Mouse (Mus musculus): ENCODE measurements around the gene Spg20.

Gene Spg20

DNA sequence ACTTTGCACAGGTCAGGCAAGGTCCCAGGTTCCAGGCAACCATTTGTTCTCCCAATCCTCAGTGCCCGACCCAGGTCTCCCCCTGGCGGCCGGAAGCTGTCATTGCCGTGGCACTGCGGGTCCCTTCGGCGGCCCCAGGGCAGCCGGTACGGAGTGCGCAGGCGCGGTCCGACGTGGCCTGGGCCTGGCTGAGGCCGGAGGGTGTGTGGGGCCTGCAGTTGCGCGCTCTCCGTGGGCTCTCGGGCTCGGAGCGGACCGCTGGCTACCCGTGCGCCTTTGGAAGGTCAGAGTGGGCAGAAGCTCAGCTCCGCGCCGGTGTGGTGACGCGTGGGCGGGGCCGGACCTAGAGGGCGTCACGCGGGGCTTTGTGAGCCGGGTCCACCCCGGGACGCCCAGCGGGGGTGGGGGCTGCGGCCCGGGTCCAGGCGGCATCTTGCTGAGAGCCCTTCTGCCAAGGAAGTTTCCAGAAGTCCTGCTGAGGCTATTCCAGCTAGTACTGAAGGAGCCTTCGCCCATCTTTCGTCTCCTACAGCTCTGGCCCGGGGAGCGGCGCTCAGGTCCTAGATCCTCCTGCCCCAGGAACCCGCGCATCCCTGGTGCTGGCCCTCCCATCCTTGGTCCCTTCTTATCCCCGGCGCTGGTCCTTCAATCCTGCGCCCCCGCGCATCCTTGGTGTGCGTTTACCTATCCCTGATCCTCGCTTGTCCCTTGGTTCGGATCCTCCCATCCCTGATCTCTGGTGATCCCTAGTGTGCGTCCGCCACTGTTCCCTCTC is at the start of gene Spg20:
Gene Spg20 (plus strand): TSS at position 174 of the 775 bp plus-strand sequence.
- DNase-seq: peak; percentile 97 to 100

DNA sequence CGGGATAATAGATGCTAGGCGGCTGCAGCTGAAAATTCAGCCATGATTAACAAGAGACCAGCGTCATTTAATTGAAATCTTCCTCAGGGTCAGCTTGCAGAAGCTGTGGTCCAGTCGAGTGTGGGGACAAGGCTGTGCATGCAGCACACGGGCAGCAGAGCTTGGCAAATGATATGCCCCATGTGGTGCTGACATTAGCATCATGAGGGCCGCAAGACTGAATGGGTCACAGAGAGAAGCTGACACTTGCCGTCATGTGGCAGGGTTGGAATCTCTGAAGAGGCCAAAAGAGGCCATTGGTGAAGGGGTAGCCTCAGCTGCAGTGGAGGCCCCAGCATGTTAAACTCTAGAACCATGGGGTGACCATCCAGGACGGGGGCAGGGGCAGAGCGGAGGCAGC is 49.3 kb upstream of the Spg20 start:
- DNase-seq: no peak

DNA sequence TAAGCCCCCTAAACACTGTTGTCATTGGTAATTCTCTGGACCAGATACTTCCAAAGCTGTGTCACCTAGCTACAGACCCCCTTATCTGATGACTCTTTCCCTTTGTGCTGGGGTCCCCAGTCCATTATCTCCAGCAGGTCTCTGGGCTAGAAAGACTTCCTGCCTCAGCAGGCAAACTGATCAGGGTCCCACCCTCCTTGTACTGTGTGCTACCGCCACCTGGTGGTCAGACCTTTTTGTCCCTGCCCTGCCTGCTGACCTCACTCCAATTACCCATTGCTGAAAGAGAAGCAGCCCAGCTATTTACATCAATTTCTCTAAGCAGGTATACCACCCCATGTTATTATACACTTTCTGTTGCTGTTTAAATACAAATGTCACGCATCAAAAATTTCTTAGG is 47.5 kb upstream of the Spg20 start:
- DNase-seq: peak; percentile 41 to 60

DNA sequence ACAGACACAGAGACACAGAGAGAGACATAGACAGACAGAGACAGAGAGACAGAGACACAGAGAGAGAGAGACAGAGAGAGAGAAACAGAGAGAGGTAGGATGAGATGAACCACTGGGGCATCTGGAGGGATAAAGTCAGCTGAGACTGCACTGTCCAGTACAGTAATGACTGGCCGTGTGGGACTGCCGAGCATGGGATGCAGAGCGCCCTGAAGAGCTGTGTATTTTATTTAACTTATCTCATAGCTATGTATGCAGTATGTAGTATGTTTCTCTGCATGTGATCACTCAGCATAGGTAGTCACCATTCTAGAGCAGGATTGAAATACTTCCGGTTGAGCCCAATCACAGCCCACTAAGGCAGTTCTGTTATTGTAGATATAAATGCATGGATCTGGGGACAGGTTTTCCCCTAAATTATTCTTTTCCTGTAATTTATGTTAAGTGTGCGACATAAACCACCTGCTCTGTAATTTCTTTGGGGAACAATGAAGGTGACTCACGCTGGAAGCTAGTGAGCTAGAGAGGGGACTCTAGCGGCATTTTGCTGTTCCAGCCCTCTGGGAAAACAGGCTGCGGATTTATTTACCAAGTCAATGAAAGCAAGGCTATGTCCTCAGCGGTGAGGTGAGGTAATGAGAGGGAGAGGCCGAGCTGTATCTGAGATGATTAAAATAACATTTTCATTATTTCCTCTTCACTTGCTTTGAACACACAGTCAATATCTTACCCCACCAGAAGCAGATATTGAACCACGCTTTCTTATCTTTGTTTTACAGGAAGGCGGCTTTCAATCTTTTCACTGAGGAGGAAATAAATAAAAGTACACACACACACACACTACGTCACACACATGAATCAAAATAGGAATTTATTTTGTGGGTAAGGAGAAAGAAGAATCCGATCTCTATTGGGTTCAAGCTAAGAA is 45.9 kb upstream of the Spg20 start:
- no peak for DNase-seq

DNA sequence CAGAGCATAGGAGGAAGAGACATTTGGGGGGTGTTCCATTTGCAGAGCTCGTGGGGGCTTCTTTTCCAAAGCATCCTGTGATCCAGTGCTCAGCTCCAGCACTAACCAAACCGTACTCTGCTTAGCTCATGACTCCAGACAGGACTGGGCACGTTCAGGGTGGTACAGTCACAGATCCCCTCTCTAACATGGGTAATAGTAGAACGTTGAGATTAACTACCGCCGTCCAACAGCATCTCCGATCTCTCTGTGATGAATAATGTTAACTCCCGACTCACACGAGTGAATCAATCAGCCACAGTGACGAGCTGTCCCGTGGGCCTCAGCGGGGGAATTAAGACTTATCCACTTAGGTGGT is 45.3 kb upstream of the Spg20 start:
- no peak for DNase-seq

DNA sequence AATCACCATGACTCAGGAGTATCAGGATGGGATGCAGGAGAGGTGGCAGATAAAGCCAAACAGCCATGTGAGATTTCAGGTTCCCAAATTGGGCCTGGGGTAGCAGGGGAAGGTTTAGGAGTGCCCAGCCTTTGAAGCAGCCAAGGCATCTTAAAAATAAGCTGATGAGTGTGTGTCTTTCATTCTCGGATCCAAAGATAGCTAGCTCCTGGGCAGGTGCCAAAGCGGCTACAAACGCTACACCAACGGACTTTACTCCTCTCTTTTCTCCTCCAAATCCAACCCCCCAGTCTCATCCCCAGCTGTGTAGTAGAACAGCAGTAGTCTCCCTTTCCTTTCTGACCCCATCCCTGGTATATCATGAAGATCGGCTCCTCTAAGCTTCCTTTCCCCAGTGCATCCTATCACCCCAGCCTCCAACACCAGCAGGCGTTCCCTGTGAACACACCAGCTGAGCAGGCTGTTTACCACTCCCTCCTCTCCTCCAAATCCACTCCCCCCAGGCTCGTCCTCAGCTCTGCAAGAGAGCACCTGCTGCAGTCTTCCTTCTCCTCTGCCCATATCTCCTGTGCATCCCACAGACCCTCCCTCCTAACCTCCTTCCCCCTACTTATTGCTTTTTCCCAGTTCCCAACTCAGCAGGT is 44.0 kb upstream of the Spg20 start:
- DNase-seq: no peak

DNA sequence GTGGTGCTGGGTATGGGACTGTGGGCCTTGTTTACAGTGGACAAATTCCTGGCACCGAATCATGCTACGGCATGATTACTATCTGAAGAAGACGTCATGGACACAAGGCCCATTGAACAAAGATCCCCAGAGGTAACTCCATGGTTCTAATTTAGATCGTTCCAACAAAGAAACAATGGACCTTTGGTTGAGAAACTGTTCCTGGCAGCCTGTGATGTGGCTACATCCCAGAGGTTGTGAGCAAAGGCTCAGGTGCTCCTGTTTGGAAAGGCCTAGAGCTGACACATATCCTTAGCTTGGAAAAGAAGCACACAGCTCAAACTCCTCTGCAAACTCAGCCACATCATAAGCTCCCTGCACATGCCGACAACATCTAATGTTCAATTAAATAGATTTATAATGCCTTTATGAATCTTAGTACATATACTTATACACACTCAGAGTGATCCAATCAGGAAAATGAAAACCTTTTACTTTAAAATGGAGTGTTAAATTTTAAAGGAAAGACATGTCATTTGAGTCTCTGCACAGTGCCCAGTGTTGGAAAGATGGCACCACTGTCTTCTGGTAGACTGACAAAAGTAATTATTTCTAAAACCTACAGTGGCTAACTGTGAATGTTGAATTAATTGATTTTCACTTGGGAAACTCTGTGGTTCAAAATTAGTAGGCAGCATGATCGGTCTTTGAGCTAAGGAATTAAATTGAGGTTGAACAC is 37.2 kb upstream of the Spg20 start:
- DNase-seq: no peak

DNA sequence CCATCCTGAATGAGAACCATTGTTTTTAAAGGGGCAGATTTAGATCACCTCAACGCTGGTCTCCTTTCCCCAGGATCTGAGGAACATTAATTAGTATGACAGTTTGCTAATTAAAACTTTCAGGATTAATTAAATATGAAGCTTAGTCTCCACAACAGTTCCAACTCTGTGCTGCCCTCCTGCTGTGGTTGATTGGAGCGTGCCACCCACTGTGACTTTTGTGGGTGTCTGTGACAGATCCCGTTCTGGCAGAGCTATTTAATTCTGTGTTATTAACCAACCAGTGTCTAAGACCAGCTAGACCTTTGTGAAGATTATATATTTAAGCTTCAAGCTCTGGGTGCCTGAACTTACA is 36.6 kb upstream of the Spg20 start:
- DNase-seq: no peak

DNA sequence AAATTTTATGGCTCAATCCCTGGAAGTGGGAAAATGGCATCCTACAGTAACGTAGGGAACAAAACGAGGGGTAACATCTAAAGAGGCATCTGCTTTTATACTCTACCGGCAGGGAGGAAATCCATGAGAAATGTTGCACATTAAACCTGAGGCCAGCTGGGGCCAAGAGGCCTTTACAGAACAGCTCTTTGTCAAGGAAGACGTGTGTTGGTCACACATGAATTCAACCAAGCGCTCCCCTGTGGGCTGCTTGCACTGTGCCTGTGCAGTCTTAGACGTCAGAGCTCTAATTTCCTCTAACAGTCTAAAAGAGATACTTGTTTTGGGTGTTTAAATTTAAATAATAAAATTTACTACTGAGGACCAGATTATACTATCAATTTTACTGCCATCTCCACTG is 33.7 kb upstream of the Spg20 start:
- no peak for DNase-seq

DNA sequence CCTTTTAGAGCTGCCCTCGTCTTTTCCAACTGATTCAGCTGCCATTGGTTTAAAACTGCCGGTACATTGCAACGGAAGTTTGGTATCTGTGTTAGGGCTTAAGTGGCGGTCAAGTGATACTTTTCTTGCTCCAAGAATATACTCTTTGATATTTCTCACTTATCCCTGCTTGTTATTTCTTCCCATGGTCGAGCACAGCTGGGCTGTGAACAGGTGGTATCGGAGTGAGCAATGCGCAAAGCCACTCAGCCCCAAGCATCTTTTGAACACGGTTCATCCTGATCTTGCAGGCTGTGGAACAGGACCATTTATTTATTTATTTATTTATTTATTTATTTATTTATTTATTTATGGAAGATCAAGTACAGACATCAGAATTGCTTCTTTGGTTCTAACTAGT is 32.3 kb upstream of the Spg20 start:
- DNase-seq: no peak

DNA sequence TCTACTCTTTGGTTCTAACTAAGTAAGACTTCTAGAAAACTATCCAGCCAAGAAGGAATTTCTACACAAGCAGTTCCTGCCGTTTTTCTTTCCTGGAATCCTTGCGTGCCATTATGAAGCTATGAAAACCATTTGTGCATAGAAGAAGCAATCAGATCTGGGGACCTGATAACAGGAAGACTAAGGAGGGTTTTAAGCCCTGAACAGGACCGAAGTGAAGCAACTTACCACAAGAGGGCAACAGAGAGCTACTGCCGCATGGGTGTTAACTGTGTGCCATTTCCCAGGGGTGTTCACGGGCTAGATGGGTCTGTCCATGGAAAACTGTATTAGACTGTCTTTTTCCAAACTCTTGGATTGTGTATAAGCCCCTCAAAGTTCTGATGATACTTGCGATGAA is 31.9 kb upstream of the Spg20 start:
- peak; percentile 74 to 75 for DNase-seq

DNA sequence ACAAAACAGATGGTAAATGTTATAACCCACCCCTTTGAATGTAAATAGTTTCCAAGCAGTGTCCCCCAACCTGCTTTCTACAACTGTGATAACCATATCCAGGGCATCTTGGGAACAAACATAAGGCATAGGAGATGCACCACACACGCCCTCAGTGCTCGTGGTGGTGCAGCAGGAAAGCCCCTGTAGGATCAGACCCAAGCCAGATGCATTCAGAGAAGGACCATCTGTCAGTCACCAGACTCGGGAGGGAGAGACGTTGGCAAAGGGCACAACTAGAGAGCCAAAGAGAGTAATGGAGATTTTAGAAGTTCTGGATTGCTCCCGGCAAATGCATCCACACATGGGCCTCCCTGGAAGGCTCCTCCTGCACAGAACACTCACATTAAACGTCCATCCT is 27.1 kb upstream of the Spg20 start:
- no peak for DNase-seq

DNA sequence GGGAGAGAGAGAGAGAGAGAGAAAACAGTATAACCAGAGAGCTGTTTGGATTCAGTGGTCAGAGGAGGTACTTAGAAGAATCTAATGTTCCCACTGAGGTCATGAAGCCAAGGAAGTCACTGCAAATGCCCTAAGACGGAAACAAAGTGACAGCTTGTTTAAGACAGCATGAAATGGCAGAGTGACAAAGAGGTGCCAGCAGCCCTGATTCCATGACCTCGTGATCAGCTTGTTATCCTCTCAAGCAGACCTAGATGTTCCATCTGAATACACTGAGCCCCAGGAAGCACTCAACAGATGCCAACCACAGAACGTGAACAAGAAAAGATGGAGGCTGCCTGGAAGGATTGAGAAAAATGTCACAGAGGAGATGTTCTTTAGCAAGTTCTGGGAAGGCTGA is 26.2 kb upstream of the Spg20 start:
- DNase-seq: peak; percentile 27 to 34

DNA sequence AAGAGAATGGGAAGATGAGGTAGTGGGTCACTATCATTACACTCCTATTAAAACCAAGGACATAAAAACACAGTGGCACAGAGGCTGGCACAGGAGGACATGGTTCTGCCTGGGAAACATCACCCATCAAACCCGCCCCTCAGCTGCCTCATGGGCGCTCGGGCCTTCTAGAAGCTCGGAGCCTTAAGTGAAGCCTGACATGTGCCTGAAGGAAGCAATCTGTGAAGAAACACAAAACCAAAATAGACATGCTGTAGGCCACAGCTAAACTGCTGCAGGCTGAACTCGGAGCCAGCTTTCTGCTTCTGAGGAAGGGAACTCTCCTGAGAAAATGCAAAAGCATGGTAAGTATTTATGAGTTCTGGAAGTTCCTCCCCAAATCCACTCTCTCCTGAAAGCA is 25.0 kb upstream of the Spg20 start:
- no peak for DNase-seq

DNA sequence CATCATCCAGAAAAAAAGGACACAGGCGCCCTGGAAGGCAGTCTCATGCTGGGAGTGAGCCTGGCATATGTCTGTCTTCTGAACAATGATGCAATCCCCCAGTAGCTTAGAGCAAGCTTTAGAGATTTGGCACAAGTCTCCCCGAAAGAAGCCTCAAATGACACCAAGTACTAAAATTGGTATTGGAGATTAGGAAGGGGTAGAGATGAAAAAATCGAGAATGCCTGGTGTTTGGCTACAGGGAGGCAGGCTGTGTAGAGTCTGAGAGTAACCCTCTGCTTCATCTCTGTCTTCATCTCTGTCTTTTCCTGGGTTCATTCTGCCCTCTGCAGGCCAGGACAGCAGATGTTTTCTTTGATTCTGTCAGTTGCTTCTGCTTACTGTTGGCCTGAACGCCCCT is 24.5 kb upstream of the Spg20 start:
- DNase-seq: no peak

DNA sequence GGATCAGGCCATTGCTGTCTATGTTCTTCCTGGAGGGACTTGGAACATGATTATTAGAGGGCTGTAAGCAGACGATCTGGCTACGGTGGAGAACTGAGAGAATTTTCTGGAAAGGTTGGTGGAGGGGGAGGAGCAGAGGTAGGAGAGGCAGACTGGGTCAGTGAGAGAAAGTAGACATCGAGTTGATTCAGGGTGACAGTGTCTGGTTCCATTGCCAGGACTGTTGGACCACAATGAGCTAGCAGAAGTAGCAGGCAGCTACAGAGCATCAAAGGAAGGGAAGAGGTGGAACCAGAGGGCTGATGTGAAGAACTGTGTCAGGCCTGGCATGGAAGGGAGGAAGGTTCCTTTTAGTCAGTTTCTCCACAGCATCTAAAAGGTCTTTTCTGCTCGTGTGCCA is 23.5 kb upstream of the Spg20 start:
- DNase-seq: no peak

DNA sequence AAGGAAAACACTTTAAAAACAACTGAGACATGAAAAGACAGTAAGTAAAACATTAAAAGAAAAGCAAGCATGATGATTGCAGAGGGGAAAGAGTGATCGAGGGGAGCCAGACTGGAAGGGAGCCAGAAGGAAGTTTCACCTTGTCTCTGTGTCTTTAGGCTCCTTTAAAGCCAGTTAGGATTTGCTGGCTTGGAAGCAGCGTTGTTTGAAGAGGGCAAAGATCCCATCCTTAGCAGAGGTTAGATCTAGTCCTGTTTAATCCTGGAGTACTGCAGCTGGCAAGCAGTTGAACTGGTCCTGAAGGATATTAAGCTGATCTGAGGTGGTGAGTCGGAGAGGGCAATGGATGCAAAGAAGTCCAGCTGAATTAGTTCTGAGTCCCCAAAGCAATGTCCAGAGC is 23.1 kb upstream of the Spg20 start:
- DNase-seq: no peak

DNA sequence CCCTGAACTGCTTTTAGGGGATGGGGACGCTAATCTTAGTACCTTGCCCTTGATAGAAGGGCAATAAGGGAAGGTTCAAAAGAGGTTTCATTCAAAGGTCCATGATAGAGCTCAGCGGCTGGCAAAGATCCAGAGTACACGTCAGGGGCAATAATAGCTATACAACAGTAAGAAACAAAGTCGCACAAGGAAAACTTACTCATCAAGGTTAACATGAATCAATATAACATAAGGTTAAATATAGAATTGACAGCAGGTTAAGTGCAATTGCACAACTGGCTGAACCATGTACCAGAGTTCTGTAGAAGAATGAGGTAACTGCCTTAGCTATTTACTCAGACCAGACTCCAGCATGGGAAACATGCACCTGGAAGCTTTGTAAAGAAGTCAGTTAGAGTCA is 22.6 kb upstream of the Spg20 start:
- no peak for DNase-seq

DNA sequence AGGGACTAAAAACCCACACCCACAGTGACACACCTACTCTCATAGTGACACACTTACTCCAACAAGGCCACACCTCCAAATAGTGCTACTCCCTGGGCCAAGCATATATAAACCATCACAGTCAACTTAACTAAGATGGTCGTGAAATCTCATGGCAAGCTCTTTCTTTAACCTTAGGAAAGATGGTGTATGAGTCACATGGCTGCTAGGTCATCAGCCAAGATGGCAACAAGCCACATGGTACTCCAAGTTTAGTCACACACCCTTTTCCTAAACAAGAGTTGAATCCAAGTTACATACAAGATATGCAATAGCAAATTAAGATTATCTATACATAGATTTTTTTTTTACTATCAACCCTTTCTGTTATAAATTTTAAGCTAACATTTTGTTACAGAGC is 18.7 kb upstream of the Spg20 start:
- no peak for DNase-seq

DNA sequence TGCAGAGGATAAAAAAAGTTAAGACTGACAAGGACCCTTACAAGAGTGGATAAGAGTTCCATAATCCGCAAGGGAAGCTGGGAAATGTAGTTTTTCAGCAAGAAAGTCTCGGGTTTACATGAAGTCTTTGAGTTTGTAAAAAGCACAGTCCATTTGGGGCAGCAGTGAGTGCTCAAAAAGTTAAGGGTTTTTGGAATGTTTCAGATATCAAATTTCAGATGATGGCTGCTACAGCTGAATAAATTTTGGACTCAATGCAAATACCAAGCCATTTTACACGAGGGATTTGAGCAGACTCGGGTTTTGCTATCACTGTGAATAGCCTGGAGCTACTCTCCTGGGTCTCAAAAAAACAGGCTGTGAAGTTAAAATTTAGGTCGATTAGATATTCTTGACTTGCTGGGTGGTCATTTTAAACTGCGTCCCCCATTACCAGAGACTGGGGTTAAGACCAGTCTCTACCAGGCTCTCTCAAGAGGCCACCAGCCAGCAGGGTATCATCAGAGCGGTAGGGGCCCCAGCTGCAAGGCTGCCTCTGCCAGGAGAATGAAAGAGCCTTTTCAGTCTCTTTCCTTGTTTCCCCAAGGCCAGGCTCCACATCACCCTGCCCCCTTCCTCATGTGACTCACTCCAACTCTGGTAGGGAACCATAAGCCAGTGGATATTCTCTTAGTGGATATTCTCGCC is 15.8 kb upstream of the Spg20 start:
- DNase-seq: peak in 1 of 2 experiments; percentile 25

DNA sequence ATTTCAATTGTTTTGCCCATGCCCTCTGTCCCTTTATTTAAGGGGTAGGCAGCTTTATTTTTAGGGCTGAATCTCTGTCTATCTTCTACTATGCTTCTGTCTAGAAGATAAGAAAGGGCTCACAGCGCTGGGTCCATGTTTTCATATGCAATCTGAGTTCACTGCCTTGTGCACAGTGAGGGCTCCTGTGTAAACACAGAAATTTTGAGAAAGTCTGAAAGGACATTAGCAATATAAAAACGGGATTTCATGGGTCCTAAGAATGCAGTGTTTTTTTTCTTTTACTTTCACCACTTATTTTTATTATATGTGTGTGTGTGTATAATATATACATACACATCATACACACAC is 15.3 kb upstream of the Spg20 start:
- DNase-seq: no peak

DNA sequence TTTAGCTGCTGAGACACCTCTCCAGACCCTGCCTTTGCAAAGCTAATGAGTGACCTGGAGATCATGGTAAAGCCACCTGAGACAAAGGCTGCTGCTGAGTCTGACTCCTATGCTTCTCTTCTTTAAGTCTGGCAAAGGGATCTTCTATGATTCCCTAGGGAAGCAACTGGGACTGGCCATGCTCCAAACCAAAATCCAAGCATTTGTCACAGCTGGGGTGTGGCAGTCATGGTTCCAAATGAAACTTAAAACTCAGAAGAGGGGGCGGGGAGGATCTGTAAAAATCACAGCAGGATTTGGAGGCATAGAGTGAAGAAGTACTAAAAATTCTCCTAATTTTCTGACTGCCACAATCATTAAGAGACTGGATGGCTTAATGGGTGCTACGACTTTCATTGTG is 14.7 kb upstream of the Spg20 start:
- no peak for DNase-seq

DNA sequence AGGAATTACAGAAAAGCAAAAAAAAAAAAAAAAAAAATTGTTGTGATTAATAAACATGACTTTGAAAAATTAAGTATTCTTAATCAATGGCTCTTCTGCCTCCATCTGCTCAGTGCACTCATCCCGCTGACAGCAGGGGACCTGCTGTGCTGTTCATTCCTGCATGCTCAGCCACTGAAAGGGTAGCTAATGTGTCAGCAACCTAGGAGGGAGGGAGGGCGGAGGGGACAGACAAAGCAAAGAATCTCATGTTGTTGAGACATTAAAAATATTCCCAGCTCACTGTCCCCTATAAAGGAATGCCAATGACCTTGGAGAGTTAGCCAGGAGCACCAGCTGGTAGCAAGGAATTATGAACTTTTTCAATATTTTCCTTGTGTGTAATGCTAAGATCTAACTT is 13.9 kb upstream of the Spg20 start:
- DNase-seq: no peak
